Mouse (Mus musculus) liver, embryonic 14.5 days (tissue): ENCODE measurements around the gene Net1.

Experiments
- CTCF ChIP-seq: IDR thresholded peaks from 2 replicates; pipeline ENCODE4 v1.5.1; 2016; ENCODE audit warnings: antibody characterized with exemption, low read depth, control low read depth
- EP300 ChIP-seq: IDR thresholded peaks from 2 replicates; pipeline ENCODE4 v1.6.1; 2016; ENCODE audit warnings: antibody characterized with exemption, low read depth

DNA sequence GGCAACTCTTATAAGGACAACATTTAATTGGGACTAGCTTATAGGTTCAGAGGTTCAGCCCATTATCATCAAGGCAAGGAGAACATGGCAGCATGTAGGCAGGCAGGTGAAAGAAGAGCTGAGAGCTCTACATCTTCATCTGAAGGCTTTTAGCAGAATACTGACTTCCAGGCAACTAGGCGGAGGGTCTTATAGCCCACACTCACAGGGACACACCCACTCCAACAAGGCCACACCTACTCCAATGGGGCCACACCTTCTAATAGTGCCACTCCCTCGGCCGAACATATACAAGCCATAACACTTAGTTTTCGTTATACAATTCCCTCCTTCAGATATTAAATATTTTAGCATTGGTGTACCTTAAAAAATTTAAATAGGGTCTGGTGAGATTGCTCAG lies 45.2 kb downstream of the Net1 start:
- TF ChIP-seq CTCF: no peak
- no peak for TF ChIP-seq EP300
